Mouse (Mus musculus) thymus, postnatal 25 days (tissue): ENCODE measurements around the gene Sorcs2.
"Not testable (repeated sequence)": the region's sequence is repeated elsewhere in the genome, so short reads cannot be mapped to it uniquely, and the experiment has no call there.

ENCODE experiments used
- DNase-seq: peaks from one replicate; pipeline ENCODE4 v3.0.0; 2022

Gene Sorcs2

DNA sequence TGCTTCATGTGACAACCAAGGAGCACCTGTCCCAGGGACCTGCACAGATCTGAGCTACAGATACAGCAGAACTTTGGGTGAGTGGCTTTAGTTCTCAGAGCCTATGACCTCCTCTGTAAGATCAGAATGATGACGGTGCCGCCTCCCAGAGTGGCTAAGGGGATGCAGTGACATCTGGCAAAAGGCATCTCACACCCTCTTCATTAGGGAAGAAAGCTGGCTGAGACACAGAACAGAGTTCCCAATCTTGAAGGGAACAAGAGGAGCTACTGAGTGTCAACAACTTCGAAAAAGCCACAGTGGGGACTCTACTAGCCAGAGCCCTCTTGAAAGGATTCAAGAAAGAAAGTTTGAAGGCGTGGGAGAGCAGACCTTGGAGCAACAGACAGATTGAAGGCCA, 100.7 kb downstream of the Sorcs2 start:
- DNase-seq, result no peak

DNA sequence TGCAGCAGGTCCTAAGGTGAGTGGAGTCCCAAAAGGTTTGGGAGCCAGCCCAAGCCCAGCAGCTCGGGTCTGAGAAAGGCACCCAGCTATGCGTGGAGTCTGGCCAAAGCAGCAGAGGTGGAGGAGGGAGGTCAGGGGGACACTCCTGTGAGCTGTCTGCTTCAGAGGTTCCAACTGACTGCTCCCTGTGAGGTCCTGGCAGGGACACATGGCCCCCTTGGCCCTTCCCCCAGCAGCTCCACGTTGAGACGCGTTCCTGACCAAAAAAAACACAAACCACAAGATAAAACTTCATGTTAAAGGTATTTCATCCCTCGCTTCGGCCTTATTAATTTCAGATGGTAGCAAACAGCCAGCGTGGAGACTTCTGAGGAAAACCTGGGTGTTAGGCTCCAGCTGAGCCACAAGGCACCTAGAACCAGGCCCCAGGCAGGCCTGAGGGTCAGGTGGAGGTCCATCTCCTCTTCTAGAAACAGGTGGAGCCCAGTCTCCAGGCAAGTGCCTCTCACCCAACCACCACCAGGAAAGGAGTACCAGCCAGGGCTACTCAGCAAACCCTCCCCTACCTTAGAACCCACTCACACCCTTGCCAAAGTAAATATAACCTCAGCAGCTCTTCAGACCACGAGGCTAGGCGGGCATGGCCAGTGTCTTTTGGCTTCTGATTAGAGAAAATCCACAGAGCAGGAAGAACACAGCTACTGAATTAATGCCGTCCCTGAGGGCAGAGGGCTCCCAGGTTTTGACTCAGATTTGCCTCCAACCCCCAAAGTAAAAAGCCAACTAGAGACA, 104.6 kb downstream of the Sorcs2 start:
- DNase-seq, result no peak

DNA sequence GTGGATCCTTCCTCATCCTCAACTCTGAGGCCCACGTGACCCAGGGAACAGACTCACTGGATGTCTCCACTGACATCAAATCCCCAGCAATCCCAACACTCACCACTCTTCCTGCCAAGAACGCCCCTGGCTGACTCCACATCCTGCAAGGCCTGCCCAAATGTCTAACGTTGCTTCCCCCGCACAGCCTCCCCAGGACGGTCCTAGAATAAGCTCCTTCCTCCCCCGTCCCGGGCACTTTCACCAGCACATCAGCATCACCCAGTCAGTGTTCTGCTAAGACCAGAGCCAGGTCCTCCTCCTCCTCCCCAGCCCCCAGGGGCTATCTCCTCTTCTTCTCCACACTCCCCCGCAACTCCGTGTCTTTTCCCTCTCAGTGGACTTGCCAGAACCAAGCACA, 105.6 kb downstream of the Sorcs2 start:
- DNase-seq, result no peak

DNA sequence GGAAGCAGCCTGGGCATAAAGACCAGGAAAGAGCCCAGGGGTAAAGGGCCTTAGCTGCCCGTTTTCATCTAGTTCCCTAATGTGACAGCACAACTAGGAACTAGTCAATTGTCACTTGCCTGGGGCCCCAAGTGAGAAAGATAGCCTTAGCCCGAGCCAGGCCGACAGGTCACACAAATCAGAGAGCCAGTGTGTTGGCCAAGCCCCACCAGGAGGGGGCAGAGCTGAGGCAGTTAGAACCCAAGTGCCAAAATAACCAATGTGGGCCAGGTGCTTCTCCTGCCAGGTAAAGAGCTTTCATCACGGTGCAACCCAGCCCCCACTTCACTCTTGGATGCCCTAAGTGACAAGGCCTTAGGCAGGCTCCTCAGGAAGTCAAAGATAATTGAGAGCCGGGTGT, 106.7 kb downstream of the Sorcs2 start:
- DNase-seq, result peak; percentile 54

DNA sequence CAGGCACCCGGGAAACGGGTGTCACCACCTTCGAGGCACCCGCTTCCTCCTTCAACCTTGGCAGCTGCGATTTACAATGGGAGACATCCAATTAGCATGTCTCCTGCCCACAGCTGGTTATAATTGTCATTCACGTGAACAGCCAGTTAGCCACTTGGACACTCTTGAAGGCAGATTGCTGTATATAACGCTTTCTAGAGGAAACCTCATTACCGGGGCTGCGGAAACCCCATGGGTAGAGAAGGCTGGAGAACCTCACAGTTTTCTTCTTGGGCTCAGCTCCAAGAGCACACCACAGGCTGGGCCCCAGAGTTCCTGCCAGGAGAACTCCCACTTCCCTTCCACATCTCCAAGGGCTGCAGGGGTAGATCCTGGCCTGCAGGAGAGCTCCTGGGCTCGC, 112.5 kb downstream of the Sorcs2 start:
- no peak for DNase-seq

DNA sequence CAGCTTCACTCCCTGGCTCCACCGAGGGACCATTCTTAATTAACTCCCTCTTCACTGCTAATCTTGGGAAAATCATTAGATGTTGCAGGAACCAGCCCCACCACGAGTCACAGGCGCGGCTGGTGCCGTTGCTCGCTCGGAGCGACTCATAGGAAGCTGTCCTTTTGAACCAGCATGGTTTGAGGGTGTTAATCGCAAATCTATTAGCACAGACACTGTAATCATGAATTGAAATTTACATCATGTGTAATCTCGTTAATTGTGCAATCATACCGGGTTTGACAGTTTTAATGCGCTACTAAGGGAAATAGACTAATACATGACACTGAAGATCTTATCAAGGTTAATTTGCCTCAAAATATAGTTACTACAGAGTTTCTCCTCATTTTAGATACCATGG, 118.0 kb downstream of the Sorcs2 start:
- DNase-seq, result no peak

DNA sequence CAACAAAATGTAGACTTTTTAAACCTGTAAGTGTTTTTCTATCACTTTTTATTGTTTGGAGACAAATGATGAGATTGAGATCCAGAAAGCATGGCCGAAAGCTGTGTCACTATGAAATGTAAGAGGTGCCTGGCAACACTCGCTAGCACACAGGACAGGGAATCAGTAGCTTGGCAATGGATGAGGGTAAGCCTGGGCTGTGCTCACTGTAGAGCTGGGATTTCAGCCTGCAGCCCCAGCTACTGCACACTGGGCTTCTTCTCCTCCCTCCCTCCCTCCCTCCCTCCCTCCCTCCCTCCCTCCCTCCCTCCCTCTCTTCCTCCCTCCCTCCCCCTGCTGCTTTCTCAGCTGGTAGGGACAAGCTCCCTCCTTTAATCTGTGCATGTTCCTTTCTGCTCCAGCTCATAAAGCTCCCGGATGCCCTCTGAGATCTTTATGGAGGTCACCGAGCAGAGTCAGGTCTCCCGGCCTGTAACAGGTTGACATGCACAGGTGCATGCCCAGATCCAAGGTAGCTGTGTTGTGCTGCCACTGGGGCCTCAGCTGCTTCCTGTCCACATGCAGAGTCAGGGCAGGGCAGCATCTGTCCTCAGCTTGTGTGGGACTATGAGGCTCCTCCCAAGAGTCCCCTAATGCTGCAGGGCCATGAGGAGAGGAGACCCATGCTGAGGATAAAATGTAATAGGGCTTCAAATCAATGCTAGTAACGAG, 123.1 kb downstream of the Sorcs2 start:
- DNase-seq, result no peak

DNA sequence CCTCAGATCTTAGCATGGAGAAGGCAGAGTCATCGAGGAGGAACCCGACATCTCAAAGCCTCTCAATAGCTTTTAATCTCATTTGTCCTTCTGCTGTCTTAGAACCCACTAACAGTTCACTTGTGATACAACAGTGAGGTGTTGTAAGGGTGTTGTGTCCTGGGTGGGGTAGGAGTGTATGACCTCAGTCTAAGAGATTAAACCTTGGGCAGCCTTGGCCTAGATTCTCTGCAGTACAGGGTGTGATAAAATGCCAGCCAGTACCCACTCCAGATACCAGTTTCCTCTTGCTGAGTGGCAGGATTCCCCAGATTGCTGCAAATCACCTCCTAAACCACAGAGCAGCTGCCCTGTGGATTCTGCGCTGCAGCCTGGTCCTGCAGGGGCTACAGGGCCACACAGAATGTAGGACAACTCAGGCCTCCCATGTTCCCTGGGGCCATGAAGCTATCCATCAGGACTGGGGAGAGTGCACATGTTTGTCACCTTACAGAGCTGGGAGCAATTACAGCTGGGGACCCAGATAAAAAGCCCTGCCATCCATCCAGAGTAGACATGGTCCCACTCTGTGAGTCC, 130.7 kb downstream of the Sorcs2 start:
- DNase-seq, result no peak

DNA sequence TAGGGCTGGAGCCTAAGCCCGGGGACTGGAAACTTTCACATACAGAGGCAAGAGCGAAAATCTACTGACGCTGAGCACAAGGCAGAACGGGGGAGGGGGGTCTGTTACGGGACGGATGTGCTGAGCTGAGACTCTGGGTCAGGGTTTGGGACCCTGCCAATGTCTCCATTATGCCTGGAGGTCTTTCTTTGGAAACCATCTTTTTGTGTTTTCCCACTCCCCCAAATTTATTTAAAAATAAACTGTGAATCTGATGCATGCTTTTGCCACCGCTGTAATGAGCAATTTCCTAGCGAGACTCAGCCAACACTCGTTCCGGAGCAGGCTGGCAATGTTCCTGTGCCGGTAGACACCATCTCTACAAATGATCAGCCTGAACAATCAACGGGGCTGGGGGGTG, 137.1 kb downstream of the Sorcs2 start:
- DNase-seq, result no peak

DNA sequence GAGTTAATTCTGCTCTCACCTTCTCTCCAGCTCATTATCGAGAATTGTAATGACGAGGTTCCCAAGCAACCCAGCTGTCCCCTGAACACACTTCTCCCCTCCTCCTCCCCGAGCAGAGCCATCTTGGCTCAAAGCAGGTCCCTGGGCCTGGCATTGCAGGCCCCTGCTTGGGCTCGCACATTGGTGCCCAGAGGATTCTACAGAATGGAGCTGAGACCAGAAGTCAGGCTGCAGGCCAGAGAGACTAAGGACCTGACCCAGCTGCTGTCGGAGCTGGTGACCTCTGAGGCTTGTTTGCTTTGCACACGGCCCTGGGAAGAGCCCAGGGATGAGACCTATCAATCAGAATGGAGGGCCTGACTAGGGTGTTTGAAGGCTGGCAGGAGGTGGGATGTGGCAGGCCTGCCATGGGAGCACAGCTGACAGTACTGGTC, 138.2 kb downstream of the Sorcs2 start:
- no peak for DNase-seq

DNA sequence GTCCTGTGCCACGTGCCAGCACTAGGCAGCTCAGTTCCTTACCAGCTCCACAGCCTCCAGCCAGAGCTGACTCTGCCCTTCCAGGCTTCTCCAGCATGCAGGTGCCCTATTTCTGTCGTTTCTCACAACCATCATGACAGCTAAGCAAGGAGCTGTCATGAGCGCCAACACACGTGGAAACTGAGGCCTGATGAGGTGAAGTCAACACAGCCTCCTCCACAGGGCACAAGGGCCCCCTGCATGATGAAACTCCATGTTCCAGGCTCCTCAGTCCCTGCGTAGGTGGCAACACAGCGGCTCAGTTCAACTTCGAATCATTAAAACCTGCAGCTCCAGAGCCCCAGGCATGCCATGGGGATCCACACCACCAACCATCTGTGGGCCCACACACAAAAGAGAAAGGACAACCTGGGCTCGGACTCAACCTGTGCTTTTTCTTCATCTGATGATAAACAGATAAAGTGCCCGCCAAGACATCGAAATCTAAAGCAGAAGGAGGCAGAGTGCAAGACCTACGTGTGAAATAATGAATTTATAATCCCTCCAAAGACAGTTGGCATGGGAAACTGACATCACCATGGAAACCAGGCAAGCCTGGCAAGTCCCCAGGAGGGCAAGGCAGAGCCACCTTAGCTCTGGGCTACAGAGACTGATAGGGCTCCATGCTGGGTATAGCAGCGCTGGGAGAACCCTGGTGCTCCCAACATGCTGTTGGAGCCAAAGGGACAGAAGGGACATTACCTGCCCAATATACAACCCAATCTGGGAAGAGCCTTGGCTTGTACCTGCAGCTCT, 139.4 kb downstream of the Sorcs2 start:
- DNase-seq, result no peak

DNA sequence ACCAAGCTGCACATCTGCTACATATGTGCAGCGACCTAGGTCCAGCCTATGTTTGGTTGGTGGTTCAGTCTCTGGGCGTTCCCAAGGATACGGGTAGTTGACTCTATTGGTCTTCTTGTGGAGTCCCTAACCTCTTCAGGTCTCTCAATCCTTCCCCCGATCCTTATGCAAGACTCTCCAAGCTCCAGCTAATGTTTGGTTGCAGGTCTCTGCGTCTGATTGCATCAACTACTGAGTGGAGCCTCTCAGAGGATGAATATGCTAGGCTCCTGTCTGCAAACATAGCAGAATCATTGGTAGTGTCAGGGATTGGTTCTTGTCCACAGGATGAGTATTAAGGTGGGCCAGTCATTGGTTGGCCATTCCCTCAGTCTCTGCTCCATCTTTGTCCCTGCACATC, 140.9 kb downstream of the Sorcs2 start:
- no peak for DNase-seq

DNA sequence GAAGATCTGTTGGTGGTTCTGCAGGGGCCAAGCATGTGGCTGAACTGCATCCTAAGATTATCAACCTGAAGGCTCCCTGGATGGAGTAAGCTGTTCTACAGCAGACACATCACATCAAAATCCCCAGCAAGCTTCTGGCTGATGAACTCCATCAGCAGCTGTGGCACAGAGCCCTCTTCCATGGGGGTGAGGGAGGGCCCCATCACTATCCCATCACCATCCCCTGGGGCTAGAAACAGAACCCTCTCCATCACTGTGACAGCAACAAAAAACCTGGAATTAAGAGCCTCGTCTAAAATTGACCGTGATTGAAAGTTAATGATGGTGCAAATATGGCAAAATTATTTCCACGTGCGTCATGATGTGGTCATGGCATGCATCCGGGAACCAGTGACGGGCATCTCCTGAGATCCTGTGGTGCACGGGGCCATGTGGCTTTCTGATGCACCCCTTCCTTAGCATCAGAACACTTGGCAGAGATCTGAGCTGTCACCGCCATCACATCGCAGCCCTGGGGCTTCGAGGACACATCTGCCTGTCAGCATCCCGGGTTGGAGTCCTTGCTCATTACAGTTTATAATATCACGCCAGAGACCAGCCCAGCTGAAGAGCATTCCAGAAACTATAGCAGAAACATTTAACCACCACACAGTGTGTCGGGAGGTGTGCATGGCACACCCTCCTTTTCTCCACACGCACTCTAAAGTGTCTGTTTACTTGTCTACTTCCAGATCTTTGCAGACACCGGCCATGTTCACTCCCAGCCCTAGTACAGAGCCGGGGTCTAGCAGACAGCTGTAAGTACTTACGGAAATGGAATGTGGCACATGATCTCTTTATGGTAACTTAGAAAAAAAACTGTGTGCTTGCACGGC, 143.1 kb downstream of the Sorcs2 start:
- DNase-seq, result no peak

DNA sequence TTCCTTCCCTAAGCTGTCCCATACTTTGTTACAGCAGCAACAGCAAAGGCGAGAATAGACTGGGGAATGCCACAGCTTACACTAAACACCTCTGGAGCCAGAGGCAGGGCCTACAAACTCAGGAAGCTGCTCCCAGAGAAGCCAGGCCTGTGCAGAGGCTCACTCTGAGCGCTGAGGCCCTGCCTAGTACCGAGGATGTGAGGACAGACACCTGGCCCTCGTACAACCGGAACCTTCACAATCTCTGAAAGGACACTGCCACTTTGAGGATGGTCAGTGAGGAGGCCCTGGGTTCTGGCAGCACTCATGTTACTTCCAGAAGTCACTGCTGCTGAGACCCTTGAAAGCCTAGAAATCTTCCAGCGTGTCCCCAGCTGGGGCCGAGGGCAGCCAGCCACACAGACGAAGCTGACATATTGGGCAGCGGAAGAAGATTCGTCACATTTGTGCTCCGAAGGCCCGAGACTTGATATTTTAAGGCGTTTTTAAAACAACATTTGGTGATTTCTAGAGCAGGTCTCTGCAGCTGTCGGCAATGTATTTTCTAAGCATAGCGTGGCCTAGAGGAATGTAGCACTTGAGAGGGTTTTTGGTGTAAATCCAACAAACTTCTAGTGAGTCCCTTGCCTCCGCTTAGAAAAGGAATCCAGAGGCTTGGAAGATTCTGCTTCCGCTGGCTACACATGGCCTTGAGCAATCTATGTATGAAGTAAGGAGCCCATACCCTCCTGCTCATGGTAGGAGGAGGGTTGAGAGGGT, 145.0 kb downstream of the Sorcs2 start:
- DNase-seq, result no peak

DNA sequence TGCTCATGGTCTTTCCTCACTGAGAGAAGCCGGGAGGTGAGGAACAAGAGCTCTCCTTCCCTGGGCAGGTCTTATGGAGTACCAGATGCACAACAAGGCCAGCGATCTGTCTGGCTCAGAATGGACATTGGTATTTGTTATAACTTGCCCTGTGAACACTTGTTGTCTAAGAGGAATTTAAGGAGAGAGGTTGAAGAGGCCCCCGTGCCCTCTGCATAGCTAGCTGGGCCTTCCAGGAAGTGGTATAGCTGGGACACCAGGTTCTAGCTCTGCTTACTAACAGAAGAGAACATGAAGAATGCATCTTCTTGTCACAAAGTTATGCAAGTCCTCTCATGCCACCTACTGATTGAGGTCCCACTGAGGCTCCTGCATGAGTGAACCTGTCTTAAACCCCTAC, 149.9 kb downstream of the Sorcs2 start:
- DNase-seq, result no peak

DNA sequence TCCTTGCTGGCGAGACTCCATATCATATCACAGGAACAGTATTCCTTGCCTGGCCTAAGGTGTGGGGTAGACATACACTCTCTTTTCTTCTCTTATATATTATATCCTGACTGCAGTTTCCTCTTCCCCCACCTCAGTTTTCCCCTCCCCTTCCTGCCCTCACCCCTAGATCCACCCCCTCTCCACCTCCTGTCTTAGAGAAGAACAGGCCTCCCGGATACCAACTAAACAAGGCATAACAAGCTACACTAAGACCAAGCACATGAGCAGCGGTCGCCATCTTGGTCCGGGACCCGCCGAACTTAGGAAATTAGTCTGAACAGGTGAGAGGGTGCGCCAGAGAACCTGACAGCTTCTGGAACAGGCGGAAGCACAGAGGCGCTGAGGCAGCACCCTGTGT, 160.4 kb downstream of the Sorcs2 start:
- not testable (repeated sequence) for DNase-seq

DNA sequence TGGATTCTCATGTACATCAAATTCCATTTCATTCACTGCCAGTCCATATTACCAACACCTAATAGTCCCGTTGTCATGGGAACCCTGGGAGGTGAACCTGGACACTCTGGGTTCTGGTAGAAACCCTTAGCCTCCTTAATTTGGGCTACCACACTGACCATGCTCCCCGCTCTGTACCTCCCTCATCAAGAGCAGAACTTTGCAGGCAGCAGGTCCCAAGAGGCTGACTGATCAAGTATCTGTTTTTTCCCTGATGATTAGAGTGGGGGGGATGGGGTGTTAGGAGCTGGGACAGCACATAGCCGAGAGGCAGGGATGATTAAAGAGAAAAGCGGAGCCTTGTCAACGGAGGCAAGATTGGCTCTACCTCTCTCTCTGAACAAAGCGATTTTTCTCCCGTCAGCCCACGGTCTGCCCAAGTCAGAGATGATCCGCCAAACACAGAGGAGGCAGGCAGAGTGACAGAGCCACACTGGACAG, 167.6 kb downstream of the Sorcs2 start:
- DNase-seq, result no peak

DNA sequence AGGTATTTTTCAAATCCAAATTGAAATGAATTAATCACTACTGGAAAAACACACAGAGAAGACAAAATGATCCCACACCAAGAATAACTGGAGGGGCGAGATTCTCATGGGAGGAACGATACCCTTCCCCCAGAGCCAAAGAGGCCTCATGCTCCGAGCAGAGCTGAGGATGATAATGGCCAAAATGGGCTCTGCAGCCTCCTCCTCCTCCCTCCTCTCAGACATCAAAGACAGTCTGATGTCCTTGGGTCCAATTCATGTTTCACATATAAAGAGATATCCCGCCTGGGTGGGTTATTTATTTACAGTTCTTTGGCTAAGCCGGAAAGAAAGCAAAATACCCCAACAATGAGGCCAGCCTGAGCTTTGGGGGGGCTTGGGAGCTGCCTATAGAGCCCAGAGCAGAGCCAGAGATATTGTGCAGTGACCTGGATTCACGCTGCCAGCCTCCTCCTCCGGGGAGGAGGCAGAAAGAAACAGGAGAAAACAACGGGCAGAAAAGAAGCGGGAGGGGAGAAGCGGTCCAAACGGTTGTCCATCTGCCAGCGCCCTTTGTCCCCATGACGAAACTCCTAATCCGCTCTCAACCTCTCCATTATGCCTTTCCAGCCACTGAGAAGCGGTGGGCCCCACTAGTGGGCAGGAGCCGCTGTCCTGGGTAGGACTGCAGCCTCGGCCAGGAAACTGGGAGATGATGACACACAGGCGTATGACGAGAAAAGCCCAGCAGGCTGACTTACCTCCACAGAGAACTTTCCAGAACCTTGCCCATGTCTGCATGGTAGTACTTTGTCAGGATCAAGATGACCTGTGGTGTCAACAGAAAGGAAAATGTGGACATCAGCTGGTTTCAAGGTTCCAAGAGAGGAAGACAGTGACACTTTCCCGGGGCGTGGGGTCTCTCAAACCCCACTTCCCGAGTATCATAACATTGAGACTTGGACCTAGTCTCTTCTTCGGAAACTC, 169.3 kb downstream of the Sorcs2 start:
- no peak for DNase-seq

DNA sequence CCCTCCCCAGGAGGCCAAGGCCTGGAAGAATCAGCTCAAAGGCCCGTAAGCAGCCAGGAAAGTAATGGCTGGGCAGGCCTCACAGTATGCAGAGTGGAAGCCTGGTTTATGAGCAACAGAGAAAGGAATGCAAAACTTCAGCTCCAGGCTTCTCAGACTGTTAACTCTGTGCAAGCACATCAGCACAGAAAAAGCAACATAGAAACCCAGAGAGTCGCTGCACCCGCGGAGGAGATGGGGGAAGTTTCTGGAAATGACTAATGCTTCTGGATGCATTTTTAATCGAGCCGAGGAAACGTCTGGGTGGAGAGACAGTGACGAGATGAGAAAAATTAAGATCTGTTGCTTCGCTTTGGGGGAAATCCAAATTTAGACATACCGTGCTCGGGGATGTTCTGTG, 171.6 kb downstream of the Sorcs2 start:
- DNase-seq, result no peak

DNA sequence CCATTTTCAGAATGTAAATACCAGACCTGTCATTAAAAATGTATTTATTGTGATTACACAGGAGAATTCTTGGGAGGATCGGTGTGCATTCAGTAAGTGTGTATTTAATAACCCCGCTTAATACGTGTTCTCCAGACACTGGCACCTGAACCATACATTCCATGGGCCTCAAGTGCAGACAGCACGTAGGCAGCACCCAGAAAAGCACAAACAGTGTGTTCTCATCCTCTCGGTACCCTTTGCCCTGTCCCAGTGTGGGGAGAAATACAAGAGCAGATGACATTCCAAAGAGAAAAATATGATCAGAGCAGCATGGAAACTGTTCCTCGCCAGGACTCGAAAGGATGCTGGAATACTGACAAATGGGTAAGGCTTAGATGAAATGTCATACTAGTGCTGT, 172.1 kb downstream of the Sorcs2 start:
- no peak for DNase-seq
